Mouse (Mus musculus) hindbrain, embryonic 12.5 days (tissue): ENCODE data around the gene Ifitm10. TPM values are rescaled to one million over a fixed set of nuclear protein-coding genes. Genes with fewer than 3 reads are reported as not detected.

Experiments
- ATAC-seq: fragments of 200-750 bp; cut with Nextera tagmentation; 2 replicates; pipeline ENCODE4 v1.8.0; 2017; ENCODE audit warnings: moderate TSS enrichment; ENCODE audit not compliant: low FRiP score
- H3K27ac ChIP-seq: fragments of 300-500 bp; sonication (generic); 2 replicates; pipeline ENCODE4 v1.5.1; 2016; ENCODE audit warnings: mild to moderate bottlenecking
- H3K27me3 ChIP-seq: fragments of 300-500 bp; sonication (generic); 2 replicates; pipeline ENCODE4 v1.6.1; 2016; ENCODE audit warnings: mild to moderate bottlenecking
- H3K36me3 ChIP-seq: fragments of 300-500 bp; sonication (generic); 2 replicates; pipeline ENCODE4 v1.6.1; 2016; ENCODE audit warnings: mild to moderate bottlenecking
- H3K4me1 ChIP-seq: fragments of 300-500 bp; sonication (generic); 2 replicates; pipeline ENCODE4 v1.6.1; 2016
- H3K4me2 ChIP-seq: fragments of 300-500 bp; sonication (generic); replicated peaks from 2 replicates; pipeline ENCODE4 v1.6.1; 2016; ENCODE audit warnings: mild to moderate bottlenecking
- H3K4me3 ChIP-seq: fragments of 300-500 bp; sonication (generic); 2 replicates; pipeline ENCODE4 v1.5.1; 2016; ENCODE audit warnings: mild to moderate bottlenecking
- H3K9ac ChIP-seq: fragments of 300-500 bp; sonication (generic); 2 replicates; pipeline ENCODE4 v1.6.1; 2016; ENCODE audit warnings: mild to moderate bottlenecking, moderate library complexity
- H3K9me3 ChIP-seq: fragments of 300-500 bp; sonication (generic); replicated peaks from 2 replicates; pipeline ENCODE4 v1.6.1; 2016; ENCODE audit warnings: mild to moderate bottlenecking
- WGBS: fragments of 180-500 bp; shearing (Covaris S2); methylation state at CpG from one replicate; pipeline ENCODE4 v1.1.7; 2016; 5-methylcytosine and 5-hydroxymethylcytosine counted together
- polyA plus RNA-seq: library from polyadenylated mRNA; unstranded; fragments of >200 nt; fragmentation: Nextera tagmentation; extraction: Ambion mirVana; gene quantifications from 2 replicates; pipeline ENCODE4 v1.2.1, GENCODE M21; 2016

Ifitm10 gene
- polyA plus RNA-seq, 1 experiment from 2014 or later, result 1.3 TPM

DNA sequence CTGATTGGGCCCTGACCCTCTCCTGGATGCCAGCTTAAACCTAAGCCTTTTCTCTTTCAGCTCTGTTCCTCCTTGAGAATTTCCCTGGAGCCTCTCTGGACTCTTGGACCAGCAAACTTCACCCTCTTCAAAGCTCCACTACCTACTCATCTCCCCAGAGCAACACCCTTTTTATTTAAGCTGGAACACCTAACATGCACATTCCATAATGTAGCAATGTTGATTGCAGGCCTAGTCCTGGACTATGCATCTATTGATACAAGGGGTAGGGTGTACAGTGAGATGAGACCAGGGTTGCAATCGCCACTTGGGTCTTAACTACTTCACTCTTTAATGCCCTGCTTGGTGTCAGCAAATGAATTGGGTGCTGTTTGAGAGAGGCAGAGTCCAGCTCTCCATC, 14.6 kb upstream of the Ifitm10 start:
- no peaks in the 10 kb centered on the region for H3K9me3 ChIP-seq
- no peak overlapping the region for H3K9ac ChIP-seq
- peaks cover 23% of the 10 kb centered on the region for H3K36me3 ChIP-seq
- ATAC-seq, result no peak; the same call in 1 of the 2 replicates
- H3K4me3 ChIP-seq, result peak overlapping the region; percentile 86
- peak overlapping the region; percentile 95 for H3K4me2 ChIP-seq
- H3K4me1 ChIP-seq, result peaks cover 18% of the 10 kb centered on the region
- H3K27me3 ChIP-seq, result 0 out of 2 replicates have a peak, but pooled peaks cover 6% of the 10 kb centered on the region
- 100% methylated on average over 1 of the region's 1 CpGs for whole genome bisulfite sequencing
- no peak overlapping the region for H3K27ac ChIP-seq

DNA sequence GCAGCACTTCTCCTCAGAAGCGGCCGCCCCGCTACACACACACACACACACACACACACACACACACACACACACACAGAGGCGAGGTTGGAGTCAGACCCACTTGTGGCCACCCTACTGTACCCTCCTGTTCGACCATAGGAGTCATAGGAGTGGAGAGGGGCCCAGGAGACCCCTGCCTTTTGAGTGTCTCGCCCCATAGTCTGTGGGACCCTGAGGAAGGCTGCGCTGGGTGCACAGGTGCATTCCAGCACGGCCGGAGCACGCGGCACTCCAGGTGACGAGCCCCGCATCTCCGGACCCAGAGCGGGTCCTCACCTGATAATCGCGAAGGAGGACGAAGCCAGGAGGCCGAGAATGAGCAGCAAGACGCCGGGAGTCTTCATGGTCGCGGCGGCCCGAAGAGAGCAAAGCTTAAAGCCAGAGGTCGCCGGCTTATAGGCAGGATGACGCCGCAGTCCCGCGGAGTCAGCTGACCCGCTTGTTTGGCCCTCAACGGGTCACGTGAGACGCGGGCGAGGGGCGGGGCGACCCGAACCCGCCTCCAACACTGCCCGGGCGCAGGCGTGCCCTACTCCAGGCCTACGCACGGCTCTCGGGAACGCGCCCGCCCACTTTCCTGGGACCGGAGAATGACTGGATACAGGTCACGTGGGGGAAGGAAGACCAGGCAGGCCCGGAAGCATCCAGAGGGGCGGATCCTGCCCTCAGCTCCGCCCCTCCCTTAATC, 14.0 kb upstream of the Ifitm10 start, which contains the start of gene Ctsd:
Gene Ctsd, minus strand, starts transcription at position 620 of the 730 bp plus-strand sequence.
- Histone ChIP-seq H3K27ac (peak within 1 kb of the TSS; percentile 76), H3K27me3 (0 out of 2 replicates have a peak, but pooled peaks cover 6% of the 10 kb centered on the region), H3K36me3 (peaks cover 30% of the 10 kb centered on the region), H3K4me2 (peak within 1 kb of the TSS; percentile 95), H3K9me3 (no peaks in the 10 kb centered on the region), H3K4me1 (peaks cover 18% of the 10 kb centered on the region), H3K9ac (peak within 1 kb of the TSS; percentile 89), H3K4me3 (peak within 1 kb of the TSS; percentile 86)
- under 1% methylated on average over 55 of the region's 55 CpGs for WGBS
- ATAC-seq, result peak; percentile 96

DNA sequence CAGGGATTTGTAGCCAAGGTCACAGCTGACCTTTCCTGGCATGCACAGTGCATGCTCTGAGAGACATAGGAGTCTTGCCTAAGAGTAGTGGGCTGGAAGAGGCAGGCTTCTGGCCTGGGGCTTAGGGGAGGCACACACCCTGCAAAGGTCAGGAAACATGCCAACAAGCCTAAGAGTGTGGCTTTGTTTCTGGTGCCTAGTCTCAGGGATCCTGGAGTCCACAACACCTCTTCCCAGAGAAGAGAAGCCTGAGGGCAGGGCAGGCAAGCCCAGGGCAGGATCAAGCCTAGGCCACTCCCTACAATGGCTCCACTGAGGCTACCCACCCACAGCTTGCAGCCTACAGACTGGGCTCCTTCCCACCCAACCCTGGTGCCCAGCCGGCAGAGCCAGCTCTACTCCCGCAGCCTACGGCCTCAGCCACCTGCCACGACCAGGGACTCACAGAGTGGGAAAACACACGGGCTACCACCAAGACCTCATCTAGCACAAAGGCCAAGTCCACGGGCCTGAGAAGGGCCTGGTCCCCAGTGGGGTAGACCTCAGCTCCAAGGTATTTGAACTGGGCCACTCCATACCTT, 13.2 kb upstream of the Ifitm10 start:
- no peaks in the 10 kb centered on the region for H3K9me3 ChIP-seq
- H3K4me3 ChIP-seq, result peak overlapping the region; percentile 86
- 0 out of 2 replicates have a peak, but pooled peaks cover 6% of the 10 kb centered on the region for H3K27me3 ChIP-seq
- peak overlapping the region; percentile 89 for H3K9ac ChIP-seq
- H3K4me1 ChIP-seq, result peaks cover 18% of the 10 kb centered on the region
- no peak for ATAC-seq
- H3K36me3 ChIP-seq, result peaks cover 38% of the 10 kb centered on the region
- peak overlapping the region; percentile 95 for H3K4me2 ChIP-seq
- WGBS, result 63% methylated on average over 6 of the region's 6 CpGs
- no peak overlapping the region for H3K27ac ChIP-seq

DNA sequence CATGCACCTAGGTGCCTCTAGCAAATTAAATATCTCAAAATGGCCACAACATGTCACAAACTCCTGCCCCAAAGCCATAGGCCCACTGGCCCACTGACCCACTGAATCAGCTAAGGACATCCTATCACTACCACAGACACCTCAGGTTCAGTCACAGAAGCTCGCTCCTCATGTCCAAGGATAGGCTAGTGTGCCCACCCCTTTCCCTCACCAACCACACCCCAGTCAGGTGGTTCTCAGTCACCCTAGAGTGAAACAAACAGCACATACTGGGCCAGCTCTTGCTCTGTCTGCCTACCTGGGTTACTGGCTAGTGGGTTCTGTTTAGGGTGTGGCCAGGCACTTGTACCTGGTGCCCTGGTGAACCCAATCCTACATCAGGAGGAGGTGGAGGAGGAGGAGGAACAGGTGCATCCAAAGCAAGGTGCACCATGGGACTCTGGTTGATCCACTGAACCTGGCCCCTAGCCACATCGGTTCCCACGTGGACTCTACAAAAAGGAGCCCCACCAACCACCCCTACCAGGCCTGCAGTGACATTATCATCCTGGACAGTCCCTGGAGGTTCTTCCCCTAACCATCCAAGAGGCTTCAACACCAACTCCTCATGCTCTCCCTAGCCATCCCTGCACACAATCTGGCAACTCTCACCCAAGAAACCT, 12.3 kb upstream of the Ifitm10 start:
- Histone ChIP-seq H3K9ac (peak overlapping the region; percentile 89), H3K4me1 (peaks cover 18% of the 10 kb centered on the region), H3K27ac (no peak overlapping the region), H3K4me3 (no peak overlapping the region), H3K27me3 (0 out of 2 replicates have a peak, but pooled peaks cover 3% of the 10 kb centered on the region), H3K4me2 (peak overlapping the region; percentile 95), H3K36me3 (peaks cover 47% of the 10 kb centered on the region), H3K9me3 (no peaks in the 10 kb centered on the region)
- ATAC-seq, result no peak
- 93% methylated on average over 3 of the region's 3 CpGs for WGBS

DNA sequence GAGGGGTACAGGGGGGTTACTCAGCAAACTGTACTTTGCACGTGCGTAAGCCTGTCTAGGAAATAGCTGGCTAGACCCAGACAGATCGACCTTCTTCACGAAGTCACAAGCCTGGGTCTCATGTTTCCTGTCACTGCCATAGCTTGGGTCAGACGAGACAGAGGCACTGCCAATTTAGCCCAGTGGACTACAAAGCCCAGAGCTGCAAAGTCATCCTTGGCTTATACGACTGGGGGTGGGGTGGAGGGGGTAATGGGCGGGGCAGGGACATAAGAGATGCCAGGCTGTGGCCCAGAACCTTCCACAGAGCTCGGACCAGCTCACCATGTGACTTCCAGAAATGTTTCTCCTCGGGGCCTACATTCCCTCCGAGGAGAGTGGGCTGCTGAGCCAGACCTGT, 10.8 kb upstream of the Ifitm10 start:
- no peak overlapping the region for H3K9ac ChIP-seq
- H3K9me3 ChIP-seq, result no peaks in the 10 kb centered on the region
- peaks cover 18% of the 10 kb centered on the region for H3K4me1 ChIP-seq
- H3K27me3 ChIP-seq, result no peaks in the 10 kb centered on the region
- no peak overlapping the region for H3K27ac ChIP-seq
- H3K4me2 ChIP-seq, result no peak overlapping the region
- WGBS, result 85% methylated on average over 10 of the region's 10 CpGs
- H3K4me3 ChIP-seq, result no peak overlapping the region
- H3K36me3 ChIP-seq, result peaks cover 62% of the 10 kb centered on the region
- no peak for ATAC-seq

DNA sequence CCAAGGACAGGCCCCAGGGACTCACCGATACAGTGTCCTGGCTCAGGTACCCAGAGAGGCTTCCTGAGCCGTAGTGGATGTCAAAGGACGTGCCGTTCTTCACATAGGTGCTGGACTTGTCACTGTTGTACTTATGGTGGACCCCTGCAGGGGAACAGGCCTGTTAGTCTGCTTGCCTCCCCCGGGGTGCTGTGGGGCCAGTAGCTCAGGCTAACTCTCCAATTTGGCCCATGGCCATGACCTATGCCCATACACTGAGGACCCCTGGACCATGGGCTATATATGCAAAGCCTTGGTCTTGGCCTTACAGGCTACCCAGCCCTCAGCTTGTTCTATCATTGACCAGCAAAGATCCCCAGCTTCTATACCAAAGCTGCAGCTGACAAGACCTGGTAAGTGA, 9.0 kb upstream of the Ifitm10 start, which contains the start of gene Gm49369:
Gene Gm49369, minus strand, starts transcription at position 101 of the 400 bp plus-strand sequence.
- H3K36me3 ChIP-seq, result peaks cover 80% of the 10 kb centered on the region
- ATAC-seq, result no peak
- H3K4me2 ChIP-seq, result no peak within 1 kb of the TSS
- H3K27ac ChIP-seq, result no peak within 1 kb of the TSS
- no peak within 1 kb of the TSS for H3K9ac ChIP-seq
- no peaks in the 10 kb centered on the region for H3K27me3 ChIP-seq
- no peak within 1 kb of the TSS for H3K4me3 ChIP-seq
- peaks cover 18% of the 10 kb centered on the region for H3K4me1 ChIP-seq
- WGBS, result 96% methylated on average over 5 of the region's 5 CpGs
- H3K9me3 ChIP-seq, result no peaks in the 10 kb centered on the region

DNA sequence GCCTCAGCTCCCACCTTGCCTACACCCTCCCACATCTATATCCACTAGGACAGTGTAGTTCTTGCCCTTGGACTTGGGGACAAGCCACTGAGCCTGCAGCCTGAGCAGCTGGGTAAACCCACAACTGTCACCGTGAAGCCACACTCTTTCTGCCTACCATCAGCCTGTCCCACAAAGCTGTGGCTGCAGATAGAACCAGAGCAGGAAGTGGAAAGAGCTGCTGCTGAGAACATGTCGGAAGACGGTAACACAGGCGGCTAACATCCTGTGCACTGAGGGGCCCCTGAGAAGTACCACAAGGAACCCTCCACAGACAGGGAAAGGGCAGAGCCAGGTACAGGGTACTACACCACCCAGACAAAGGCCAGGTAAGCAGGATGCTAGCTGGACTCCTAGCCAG, 7.6 kb upstream of the Ifitm10 start:
- Histone ChIP-seq H3K9ac (no peak overlapping the region), H3K27me3 (no peaks in the 10 kb centered on the region), H3K4me1 (peaks cover 7% of the 10 kb centered on the region), H3K4me2 (no peak overlapping the region), H3K4me3 (no peak overlapping the region), H3K9me3 (no peaks in the 10 kb centered on the region), H3K27ac (no peak overlapping the region), H3K36me3 (peaks cover 94% of the 10 kb centered on the region)
- WGBS, result 93% methylated on average over 4 of the region's 4 CpGs
- no peak for ATAC-seq

DNA sequence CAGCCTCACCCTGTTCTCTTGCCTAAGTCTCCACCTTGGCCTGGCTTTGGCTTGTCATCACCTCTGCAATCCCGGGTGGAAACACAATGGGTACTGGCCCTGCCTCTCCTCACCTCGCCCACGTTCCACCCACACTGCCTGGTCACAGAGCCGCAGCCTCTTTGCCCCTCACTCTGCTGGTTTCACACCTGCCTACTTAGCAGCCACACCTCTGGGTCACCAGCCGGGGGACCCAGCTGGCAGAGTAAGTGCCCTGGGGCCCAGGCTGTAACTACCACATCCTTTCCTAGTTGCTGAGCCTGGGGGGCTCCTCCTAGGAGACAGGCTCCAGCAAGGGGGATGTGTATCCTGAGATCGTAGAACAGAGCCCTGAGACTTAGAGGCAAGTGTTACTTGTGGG, 5.6 kb upstream of the Ifitm10 start:
- Histone ChIP-seq H3K27me3 (0 out of 2 replicates have a peak, but pooled peaks cover under 1% of the 10 kb centered on the region), H3K4me2 (no peak overlapping the region), H3K36me3 (peaks cover 90% of the 10 kb centered on the region), H3K9me3 (no peaks in the 10 kb centered on the region), H3K9ac (no peak overlapping the region), H3K4me1 (no peaks in the 10 kb centered on the region), H3K4me3 (no peak overlapping the region), H3K27ac (no peak overlapping the region)
- WGBS, result 87% methylated on average over 6 of the region's 6 CpGs
- no peak for ATAC-seq

DNA sequence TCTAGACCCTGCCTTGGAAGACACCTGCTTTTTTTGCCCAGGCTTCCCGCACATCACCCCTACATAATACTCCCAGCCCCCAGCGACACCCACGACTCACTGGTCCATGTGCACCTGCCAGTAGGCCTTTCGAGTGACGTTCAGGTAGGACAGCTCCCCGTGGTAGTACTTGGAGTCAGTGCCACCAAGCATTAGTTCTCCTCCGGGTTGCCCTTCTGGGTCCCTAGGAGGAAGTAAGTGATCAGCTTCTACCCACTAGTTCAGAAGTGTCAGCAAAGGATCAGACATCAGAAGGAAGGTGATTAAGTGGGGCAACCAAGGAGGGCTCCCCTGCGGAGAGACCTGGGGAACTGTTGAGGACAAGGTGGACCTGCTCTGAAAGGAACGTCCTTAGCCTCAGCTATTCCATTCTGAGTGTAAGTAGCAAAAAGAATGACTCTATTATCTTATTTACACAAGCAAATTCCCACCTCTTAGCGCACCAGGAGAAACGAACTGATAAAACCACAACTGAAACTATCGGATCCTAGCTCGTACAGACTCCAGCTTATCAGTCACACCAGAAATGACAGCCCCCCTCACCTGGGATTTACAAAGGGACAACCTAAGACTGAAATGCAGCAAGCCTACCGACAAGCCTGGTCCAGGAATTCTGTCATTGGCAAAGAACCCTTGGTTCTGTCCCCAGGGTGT, 3.8 kb upstream of the Ifitm10 start:
- no peak for ATAC-seq
- no peak overlapping the region for H3K9ac ChIP-seq
- 94% methylated on average over 14 of the region's 14 CpGs for WGBS
- H3K9me3 ChIP-seq, result no peaks in the 10 kb centered on the region
- peaks cover 72% of the 10 kb centered on the region for H3K36me3 ChIP-seq
- H3K27me3 ChIP-seq, result peaks cover 17% of the 10 kb centered on the region
- H3K4me2 ChIP-seq, result no peak overlapping the region
- H3K27ac ChIP-seq, result no peak overlapping the region
- peaks cover 3% of the 10 kb centered on the region for H3K4me1 ChIP-seq
- no peak overlapping the region for H3K4me3 ChIP-seq

DNA sequence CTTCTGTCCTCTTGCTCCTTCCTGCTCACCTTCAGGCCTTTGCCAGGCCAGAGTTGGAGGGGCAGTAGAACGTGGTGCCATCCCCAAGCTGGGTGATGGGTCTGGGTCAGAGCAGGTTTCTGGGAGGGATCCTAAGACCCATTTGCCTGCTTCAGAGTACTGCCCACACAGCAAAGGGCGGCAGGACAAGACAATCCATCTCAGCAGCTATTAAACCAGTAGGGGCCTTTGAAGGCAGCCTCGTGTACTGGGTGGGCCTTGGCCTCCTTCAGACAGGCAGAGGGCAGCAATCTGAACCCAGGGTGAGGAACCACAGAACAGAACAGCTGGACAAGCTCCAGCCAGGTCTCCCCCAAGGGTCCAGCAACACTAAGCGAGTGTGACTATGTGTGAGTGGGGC, 2.5 kb upstream of the Ifitm10 start:
- no peak overlapping the region for H3K9ac ChIP-seq
- H3K36me3 ChIP-seq, result peaks cover 59% of the 10 kb centered on the region
- no peak overlapping the region for H3K27ac ChIP-seq
- no peaks in the 10 kb centered on the region for H3K9me3 ChIP-seq
- H3K4me1 ChIP-seq, result peaks cover 11% of the 10 kb centered on the region
- no peak for ATAC-seq
- H3K4me2 ChIP-seq, result no peak overlapping the region
- no peak overlapping the region for H3K4me3 ChIP-seq
- WGBS, result 76% methylated on average over 4 of the region's 4 CpGs
- peaks cover 30% of the 10 kb centered on the region for H3K27me3 ChIP-seq

DNA sequence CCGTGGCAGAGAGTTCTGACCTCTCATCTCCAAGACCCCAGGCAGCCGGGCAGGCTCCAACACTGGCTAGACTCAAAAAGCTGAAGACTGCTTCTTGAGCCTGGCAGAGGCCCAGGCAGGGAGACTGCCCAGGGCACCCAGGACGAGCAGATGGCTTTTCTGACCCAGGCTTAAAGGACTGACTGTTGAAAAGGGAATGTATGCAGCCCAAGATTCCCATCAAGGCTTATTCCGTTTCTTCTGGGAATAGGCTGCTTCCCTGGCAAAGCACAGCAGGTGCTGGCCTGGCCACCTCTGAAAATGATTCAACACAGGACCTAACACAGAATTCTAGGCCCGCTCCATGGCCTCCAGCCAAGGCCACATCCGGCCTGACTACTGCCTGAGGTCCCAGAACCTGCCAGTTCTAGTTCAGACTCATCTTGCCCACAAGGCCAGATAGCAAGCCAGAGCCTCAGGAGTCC, 1.7 kb upstream of the Ifitm10 start:
- WGBS, result 89% methylated on average over 6 of the region's 6 CpGs
- Histone ChIP-seq H3K4me3 (no peak overlapping the region), H3K36me3 (peaks cover 51% of the 10 kb centered on the region)

More for the DNA sequence above, 1.7 kb upstream of the Ifitm10 start:
- no peak overlapping the region for H3K4me2 ChIP-seq
- no peak overlapping the region for H3K27ac ChIP-seq
- H3K9ac ChIP-seq, result no peak overlapping the region
- H3K27me3 ChIP-seq, result peaks cover 38% of the 10 kb centered on the region
- no peaks in the 10 kb centered on the region for H3K9me3 ChIP-seq
- peaks cover 11% of the 10 kb centered on the region for H3K4me1 ChIP-seq
- no peak for ATAC-seq
